Mouse (Mus musculus) MEL (cell line): Measurements from ENCODE around the gene Dap.

ENCODE experiments used
- CTCF ChIP-seq, 3 experiments: IDR thresholded peaks in 2 of 3; conservative IDR thresholded peaks in 1 of 3; 2 replicates each; pipeline ENCODE4 v1.5.1; 2011 to 2012; ENCODE audit warnings: low read length in 3 of 3, low read depth in 2 of 3, mild to moderate bottlenecking in 2 of 3, improper control_type of control experiment in 1 of 3, inconsistent platforms in 1 of 3, mixed read lengths in 1 of 3, moderate library complexity in 1 of 3; ENCODE audit not compliant: control insufficient read depth in 1 of 3, insufficient read depth in 1 of 3, poor library complexity in 1 of 3, severe bottlenecking in 1 of 3
- ELF1 ChIP-seq: IDR thresholded peaks from 2 replicates; pipeline ENCODE4 v1.6.1; 2014; ENCODE audit warnings: low read depth, mild to moderate bottlenecking, inconsistent platforms, low read length, improper control_type of control experiment, moderate library complexity
- GATA1 ChIP-seq: IDR thresholded peaks from 2 replicates; pipeline ENCODE4 v1.6.1; 2011; ENCODE audit warnings: low read depth, low read length, improper control_type of control experiment
- MEF2A ChIP-seq: IDR thresholded peaks from 2 replicates; pipeline ENCODE4 v1.6.1; 2014; ENCODE audit warnings: low read depth, mild to moderate bottlenecking, inconsistent platforms, low read length, improper control_type of control experiment; ENCODE audit not compliant: poor library complexity, insufficient replicate concordance, severe bottlenecking; ENCODE audit errors: extremely low read depth
- MYC ChIP-seq: IDR thresholded peaks from 2 replicates; pipeline ENCODE4 v1.6.1; 2011; ENCODE audit warnings: low read depth, mild to moderate bottlenecking, low read length, improper control_type of control experiment, moderate library complexity
- POLR2A ChIP-seq, 2 experiments: IDR thresholded peaks; 2 replicates each; pipeline ENCODE4 v1.6.1; 2011 to 2012; ENCODE audit warnings: low read length in 2 of 2, mild to moderate bottlenecking in 2 of 2, control low read depth in 1 of 2, improper control_type of control experiment in 1 of 2, low read depth in 1 of 2, moderate library complexity in 1 of 2; ENCODE audit not compliant: control insufficient read depth in 1 of 2, insufficient read depth in 1 of 2, poor library complexity in 1 of 2
- RCOR1 ChIP-seq: IDR thresholded peaks from 2 replicates; pipeline ENCODE4 v1.6.1; 2012; ENCODE audit warnings: low read depth, mild to moderate bottlenecking, inconsistent platforms, low read length, improper control_type of control experiment
- USF1 ChIP-seq: IDR thresholded peaks from 2 replicates; pipeline ENCODE4 v1.6.1; 2014; ENCODE audit warnings: low read depth, mild to moderate bottlenecking, inconsistent platforms, low read length, improper control_type of control experiment, moderate library complexity
- ZMIZ1 ChIP-seq: IDR thresholded peaks from 2 replicates; pipeline ENCODE4 v1.6.1; 2012; ENCODE audit warnings: low read depth, mild to moderate bottlenecking, inconsistent platforms, low read length, improper control_type of control experiment, moderate library complexity
- ZNF384 ChIP-seq: IDR thresholded peaks from 2 replicates; pipeline ENCODE4 v1.6.1; 2012; ENCODE audit warnings: low read depth, mild to moderate bottlenecking, inconsistent platforms, low read length, improper control_type of control experiment

GRCm38 (mm10) chr15:31279120-31279519, 55.0 kb downstream of the Dap start:
- TF ChIP-seq POLR2A (IDR thresholded peaks at IDR 0.05; ENCODE audit: control insufficient read depth in 1 of 2, insufficient read depth in 1 of 2, low read depth in 1 of 2, low read length in 2 of 2, poor library complexity in 1 of 2) = no peak
- no peak for TF ChIP-seq RCOR1
- no peak for TF ChIP-seq ZMIZ1
- no peak for TF ChIP-seq CTCF (IDR thresholded peaks at IDR 0.05 in 2 of 3, conservative IDR thresholded peaks at IDR 0.05 in 1 of 3; ENCODE audit: control insufficient read depth in 1 of 3, insufficient read depth in 1 of 3, low read depth in 2 of 3, low read length in 3 of 3, poor library complexity in 1 of 3, severe bottlenecking in 1 of 3)
- TF ChIP-seq ELF1 = no peak
- TF ChIP-seq GATA1 = no peak
- TF ChIP-seq ZNF384 = no peak
- no peak for TF ChIP-seq MEF2A
- TF ChIP-seq USF1 = no peak
- TF ChIP-seq MYC = no peak
